Mouse (Mus musculus) gonadal fat pad, adult 2 months (tissue): ENCODE results near the gene Gm5426. TPM values are rescaled to one million over a fixed set of nuclear protein-coding genes. Genes with fewer than 3 reads are reported as not detected.
"Not testable (repeated sequence)": the region's sequence is repeated elsewhere in the genome, so short reads cannot be mapped to it uniquely, and the experiment has no call there.

ENCODE experiments used
- DNase-seq: peaks from one replicate; pipeline ENCODE4 v3.0.0-alpha.2; 2012; ENCODE audit warnings: low read depth
- polyA plus RNA-seq: library from polyadenylated mRNA; depleted of rRNA; stranded (reverse); fragments of >200 nt; gene quantifications from 2 replicates; pipeline ENCODE4 v1.2.3, GENCODE M21; 2012; rRNA removed

The Gm5426 gene
- polyA plus RNA-seq: not detected in 2 replicates

DNA sequence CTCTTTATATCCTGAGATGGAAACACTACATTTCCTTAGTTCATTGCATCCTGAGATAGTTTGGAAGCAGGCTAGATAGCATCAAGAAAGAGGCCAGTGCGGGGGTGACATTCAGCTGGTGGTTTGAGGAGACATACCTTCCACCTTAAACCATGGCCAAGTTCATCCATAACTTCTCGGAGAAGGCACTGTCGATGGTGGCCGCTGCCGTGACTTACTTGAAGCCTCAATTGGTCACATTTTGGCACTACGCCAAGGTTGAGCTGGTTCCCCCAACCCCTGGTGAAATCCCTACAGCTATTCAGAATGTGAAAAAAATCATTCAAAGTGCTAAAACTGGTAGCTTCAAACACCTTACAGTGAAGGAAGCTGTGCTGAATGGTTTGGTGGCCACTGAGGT is at the start of gene Gm5426:
Gene Gm5426 (plus strand): TSS at position 153 of the 400 bp plus-strand sequence.
- not testable (repeated sequence) for DNase-seq

DNA sequence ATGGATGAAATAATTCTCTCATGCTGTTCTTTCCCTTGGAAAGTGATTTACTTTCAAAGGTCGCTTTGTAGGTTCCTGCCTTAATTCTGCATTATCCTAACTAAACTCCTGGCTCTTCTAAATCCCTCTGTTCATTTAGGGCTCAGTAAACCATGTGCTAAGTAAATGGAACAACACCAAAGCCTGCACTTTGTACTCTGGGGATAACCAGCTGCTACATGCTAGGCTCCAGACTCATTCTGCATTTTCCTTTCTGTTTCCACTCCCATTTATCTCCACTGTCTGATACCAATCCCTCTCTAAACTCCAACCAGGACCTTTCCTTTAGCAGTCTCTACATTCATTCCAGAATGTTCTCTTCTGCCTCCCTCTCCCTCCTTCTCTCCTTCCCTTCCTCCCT is 46.7 kb upstream of the Gm5426 start:
- DNase-seq: no peak

DNA sequence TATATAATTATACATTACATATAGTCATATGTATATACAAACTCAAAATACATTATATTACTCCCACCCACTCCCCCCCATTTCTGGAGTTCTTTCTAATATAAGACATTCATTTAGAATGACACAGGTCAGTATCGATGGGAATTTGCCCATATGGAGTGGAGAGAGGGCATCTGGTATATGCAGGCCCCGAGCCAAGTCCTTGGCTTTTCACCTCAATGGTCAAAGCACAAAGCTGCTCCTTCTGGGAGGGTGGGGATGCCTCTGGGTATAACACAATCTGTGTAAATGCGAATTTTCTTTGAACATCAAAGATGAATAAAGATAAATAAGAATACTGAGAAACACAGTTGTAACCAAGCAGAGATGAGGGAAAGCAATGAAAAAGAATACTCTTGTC is 46.0 kb upstream of the Gm5426 start:
- DNase-seq: no peak

DNA sequence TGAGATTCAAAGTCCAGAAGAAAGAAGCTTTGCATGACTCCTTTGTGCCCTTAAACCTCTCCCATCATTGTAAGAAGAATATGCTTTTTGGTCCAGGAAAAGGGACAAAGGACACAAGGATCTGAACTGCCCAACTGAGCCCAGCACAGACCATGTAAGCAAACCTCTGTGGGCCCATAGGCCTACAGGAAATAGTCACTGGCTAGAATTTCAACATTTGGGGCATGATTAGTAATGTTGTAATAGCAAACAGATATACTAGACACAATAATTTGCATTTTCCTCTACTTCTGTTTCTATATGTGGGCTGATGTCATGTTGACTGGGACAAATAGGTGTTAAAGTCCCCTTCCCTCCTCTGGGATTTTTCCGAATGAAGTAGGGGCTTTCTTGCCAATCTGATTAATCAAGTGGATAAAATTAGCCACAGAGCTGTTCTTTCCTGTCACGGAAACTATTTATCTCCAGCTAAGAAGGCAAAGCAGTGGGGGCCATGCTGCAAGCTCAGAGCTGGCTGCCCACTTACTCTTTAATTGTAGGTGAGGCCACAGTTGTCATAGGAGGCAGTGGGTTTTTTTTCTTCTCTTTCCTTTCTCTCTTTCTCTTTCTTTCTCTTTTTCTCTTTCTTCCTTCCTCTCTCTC is 42.4 kb upstream of the Gm5426 start:
- no peak for DNase-seq

DNA sequence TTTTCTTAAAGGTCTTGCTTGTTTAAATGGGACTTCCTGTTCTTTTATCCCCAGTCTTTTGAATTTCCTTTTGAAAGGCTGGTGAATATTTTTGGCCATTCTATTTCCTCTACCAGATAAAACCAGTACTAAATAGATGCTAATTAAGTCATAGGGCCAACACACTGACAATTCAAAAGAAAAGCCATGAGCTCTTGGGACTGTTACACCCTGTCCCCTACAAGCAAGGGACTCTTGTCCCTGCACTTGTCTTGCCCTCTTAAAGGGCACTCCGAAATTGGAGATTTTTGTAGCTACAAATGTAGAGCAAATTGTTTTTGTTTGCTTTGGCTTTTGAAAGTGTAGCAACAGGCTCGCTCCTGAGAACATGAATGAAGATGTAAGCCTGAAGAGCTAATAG is 41.8 kb upstream of the Gm5426 start:
- no peak for DNase-seq

DNA sequence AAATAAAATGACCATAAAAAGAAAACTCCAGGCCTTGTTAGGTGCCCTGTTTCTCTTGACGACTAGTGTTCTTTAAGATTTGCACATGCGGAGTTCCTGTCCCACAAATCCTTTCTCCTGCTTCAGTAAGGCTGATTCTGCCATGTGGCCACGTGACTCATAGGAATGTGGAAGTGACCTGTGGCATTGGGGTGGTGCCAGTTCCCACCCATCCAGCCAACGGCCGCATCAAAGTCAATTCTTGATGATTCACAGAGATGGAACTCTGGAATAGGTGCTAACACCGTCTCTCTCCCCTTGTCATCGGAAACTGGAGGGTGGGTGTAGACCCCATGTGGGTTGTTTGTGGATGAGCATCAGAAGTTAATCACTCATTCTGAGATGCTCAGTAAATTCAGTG is 39.7 kb upstream of the Gm5426 start:
- DNase-seq: no peak

DNA sequence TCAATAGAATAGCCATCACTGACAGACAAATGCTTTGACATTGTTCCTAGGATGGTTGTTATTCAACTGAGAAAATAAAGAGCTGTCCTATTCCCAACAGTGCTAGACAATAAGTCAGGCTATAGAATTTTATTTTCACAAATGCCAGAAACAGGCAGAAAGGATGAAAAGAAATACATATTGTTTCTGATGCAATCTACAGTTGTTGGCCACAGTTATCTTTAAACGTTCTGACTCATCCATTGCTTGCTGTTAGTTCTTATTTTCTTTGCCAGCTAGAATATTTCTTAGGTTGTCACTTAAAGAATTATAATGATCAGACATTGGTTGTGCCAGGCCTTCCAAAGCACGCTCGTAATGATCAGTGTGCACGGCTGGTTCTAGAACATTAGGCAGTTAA is 35.4 kb upstream of the Gm5426 start:
- DNase-seq: no peak

DNA sequence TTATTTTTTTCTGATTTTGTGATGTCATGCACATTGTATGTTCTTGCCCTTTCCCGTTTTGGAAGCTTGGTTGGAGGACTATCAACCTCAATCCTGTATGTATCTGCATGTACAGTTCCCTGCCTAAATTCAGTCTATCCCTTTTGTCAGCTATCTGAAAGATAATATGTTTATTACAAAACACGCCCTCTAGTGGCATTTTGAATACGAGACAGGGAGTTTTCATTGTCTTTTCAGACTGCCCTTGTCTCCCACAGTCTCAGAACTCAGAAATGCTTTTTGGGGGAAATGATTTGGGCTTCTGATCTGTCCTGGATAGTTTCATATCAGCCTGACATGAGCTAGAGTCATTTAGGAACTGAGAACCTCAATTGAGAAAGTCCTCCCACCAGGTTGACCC is 32.2 kb upstream of the Gm5426 start:
- DNase-seq: no peak

DNA sequence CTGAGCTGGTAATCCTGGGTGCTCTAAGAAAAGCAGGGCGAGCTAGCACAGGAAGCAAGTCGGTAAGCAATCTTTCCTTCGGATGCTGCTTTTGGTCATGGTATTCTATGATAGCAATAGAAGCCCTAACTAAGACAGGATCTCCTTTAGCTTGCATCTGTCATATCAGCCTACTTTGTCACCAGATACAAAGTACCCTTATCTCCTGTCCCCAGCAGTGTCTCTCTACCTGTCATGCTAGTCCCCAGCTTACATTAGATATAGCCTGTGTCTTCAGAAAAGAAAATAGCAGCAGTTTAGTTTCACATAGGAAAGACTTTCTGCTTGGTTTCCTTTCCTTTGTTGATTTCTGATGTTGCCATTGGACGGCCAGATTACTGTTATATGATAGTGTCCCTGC is 31.8 kb upstream of the Gm5426 start:
- no peak for DNase-seq

DNA sequence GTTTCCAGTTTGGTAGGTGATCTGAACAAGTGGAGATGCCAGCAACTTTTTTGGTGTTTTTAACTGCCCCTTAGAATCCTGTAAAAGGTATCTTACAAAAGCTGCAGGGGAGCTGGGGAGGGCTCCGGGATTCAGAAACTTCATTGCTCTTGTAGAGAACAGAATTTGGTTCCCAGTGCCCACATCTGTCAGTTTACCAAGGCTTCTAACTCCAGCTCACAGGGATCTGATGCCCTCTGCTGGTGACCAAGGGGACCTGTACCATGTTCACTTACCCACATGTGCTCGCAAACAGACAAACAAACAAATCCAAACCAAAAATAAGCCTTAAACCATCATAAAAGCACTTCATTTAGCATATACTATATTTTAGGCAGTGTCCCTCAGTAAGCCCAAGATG is 31.3 kb upstream of the Gm5426 start:
- no peak for DNase-seq

DNA sequence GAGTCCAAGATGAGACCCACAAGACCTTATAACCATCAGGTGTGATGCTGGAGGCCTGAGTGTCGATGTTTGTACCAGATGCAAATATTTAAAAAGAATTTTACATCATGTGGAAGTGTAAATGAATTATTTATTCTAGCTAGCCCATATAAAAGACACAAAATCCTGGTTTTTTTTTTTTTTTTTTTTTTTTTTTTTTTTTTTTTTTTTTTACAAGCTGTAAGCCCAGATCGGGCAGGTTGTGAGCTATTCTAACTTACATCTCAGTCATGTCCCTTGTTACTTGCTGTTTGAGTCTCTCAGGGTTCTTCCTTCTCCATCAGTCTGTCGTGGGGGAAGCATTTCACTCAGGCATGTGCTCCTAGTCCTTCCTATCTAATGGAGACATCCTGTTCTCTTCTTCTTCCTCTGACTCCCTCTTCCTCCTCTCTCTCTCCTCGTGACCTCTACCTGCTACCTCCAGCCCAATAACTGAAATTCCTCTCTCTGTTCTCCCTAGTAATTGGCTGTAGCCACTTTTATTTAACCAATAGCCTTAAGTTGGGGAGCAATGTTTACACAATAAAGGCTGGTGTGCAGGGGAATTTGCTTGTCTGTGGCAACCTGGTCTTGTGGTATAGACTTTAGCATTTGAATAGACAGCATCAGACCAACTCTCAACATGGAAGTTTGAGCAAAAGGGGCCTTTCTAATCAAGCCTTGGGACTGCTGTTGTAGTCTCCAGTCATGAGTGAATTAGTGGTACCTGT is 29.3 kb upstream of the Gm5426 start:
- DNase-seq: no peak

DNA sequence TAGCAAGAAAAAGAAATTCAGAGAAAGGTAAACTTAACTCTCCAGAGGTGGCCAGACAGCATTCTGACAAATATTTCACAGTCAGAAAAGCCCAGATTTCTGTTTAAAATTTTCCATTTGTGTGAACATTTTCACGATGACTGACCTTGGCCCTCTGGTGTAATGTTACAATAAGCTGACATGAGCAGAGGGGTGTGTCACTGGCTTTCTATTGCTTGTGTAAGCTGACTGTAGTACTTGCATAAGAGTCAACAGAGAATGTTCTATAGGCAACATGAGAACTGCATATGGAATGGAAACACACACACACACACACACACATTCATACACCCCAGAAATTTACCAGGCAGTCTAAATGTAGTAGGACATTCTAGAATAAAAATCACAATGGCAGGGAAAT is 28.6 kb upstream of the Gm5426 start:
- peak; percentile 9 for DNase-seq

DNA sequence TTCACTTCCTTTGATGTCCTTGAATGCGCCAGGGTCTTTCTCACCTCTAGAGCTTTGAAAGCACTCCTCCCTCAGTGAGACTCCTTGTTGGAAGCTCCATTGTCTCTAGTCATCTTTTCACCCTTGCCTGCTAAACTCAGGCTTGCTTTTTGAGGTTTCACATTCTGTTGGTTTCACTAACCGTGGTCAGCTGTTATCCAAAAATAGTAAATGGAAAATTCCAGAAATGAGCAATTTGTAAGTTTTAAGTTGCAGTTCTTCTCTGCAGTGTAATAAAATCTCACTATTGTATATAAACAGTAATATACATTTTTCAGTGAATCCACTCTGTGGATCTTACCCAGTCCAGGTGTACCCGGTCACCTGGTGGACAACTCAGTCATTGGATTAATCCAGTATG is 21.1 kb upstream of the Gm5426 start:
- DNase-seq: no peak

DNA sequence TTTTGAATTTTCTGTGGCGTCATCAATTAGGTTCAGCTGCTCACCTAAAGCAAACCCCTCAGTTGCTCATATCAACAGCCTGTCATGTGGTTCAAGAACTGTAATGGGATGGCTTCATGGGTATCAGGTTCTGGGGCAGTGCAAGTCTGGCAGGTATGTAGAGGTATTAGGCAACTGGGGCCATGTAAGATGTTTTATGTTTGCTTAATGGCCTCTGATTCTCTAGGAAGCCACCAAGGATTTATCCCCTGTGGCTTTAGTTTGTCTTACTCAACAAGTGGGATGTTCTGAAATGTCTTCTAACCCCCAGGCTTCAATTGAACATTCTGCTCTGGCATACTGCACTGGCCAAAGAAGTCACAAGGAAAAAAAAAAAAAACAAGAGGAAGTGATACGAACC is 15.6 kb upstream of the Gm5426 start:
- DNase-seq: peak; percentile 95

DNA sequence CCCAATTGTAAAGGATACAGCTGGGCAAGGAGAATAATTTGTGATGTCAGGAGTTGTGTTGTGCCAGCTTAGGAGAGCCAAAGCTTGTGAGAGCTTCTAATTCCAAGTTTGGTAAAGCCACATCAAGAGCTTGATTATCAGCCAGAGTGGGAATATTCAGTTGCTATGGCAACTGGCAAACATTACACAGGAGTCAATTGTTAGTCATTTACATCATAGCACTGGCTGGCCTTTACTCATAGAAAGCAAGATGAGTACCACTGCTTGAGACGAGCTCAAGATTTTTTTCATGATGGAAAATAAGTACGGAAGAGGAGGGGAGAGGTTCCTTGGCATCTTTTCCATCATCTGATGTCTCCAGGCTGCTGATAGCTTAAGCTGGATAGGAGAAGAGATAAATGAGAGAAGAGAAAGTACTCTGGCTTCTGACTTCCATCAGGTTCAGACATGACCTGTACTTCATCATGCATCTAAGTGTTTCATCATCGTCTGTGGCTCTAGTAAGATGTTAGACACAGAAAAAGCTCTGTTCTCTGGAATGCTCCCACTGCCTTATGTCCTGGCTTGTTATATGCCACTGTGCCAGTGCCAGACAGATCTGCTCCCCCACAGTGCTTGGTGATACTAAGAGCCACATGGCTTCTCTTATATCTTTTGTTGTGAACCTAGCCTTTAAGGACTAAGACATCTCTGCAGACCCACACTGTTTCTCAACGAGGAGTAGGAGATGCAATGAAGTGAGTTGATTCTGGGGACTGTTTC is 15.0 kb upstream of the Gm5426 start:
- DNase-seq: peak; percentile 77

DNA sequence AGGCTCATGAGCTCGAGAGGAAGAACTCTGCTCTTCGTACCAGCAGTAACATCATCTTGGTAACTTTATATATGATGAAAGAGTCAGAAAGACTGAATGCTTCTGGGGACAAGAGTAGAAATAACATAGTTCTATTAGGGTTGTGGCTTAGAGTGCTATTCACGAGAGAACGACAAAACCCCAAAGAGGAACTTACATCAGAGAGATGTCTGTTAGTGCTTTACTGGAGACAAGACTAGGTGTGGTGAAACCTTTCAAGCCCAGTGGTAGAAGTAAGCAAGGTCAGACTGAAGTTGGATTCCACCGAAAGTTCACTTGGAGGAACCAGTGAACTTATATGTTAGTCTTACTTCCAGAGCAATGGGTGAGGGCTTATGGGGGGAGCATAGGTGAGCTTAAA is 12.5 kb upstream of the Gm5426 start:
- no peak for DNase-seq

DNA sequence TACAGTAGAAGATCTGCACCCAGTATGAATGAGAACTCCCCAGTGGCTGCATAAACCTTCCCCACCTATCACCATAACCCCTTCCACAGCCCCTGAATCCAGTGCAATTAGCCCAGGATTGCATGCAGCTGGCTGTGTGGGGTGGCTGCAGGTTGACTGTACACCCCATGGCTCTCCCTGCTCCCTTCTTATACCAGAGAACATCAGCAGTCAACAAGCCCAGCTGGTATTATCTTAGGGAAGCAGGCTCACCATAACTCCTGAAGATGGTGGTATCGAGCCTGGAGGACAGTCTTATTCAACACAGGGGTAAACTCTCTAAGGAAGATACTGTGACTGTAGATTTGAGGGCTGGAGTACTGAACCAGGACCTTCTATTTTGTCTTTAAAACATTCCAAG is 12.1 kb upstream of the Gm5426 start:
- no peak for DNase-seq

DNA sequence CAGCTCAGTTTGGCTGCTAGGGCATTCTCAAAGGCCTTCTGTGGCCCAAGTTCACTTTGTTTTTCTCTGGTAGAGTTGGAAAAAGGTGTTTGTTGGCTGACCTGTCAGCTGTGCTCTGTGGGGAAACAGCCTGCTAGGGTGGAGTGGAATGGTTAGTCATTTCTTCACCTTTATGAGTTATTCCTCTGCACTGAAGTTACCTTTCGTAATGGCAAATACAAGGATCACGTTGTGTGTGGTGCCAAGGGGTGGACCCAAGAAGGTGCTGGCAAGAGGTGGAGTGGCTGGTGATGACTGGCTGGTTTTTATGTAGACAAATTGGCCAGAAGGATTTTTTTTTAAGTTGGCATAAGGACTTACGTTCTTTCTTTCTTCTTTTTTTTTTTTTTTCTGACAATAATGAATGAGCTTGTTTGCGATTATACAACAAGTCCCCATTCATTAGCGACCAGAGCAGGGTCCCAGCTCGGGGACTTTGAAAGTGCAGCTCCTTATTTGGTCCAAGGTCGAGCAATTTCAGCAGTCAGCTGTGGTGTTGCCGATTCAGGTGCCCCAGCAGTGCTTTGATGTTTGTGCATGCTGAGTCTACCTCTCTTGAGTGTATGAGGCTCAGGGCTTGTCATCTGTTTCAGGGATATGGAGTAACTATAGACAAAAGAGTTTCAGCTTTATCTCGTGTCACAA is 10.5 kb upstream of the Gm5426 start:
- peak; percentile 91 for DNase-seq

DNA sequence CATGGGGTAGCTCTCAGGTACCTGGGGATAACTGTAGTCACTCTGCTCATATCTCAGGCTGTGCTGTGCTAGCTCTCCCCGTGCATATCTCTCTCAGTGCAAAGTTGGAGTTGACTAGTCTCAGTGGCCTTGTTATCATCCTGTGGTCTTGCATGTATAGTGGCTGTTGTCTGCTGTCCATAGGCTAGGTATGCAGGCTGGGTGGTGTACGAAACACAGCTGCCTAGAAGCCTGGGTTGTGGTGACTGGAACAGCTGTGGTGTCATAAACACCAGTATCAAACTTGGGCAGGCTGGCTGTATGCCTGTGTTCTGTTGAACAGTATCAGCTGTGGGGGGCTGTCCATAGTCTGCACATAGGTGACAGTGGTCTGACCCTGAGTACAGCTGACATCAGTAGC is 7.2 kb upstream of the Gm5426 start:
- no peak for DNase-seq

DNA sequence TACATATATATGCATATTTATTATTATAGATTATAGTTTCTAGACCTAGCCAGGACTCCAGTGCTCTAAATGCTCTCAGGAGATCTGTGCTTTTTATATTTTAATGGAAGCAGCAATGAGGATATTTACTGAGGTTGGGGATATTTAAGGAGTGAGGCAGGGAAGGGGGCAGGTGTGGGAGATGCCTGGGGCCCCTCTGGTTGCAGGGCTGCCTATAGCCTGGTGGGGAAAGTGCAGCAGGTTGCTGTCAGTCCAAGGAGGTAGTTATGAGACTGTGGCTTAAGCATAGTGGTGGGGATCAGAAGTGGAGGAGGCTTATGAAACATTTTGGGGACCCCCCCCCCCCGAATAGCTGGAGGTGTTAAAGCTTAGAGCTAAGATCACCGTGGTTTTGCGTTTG is 6.0 kb upstream of the Gm5426 start:
- no peak for DNase-seq

DNA sequence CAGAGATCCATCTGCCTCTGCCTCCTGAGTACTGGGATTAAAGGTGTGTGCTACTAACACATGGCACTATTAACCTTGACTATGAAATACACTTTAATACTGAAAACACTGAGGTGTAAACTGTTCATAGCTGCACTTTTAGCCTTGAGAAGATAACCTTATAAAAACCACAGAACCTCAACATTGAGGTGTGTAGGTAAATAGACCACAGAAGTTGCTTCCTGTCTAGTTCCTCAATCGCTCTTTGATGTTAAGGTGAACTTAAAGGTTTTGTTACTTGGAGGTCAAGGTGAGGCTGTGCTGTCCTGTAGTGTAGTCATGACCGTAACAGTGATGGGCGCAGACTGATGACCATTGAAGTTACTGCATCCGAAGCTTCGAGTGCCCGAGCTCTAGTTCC is 5.3 kb upstream of the Gm5426 start:
- DNase-seq: no peak

DNA sequence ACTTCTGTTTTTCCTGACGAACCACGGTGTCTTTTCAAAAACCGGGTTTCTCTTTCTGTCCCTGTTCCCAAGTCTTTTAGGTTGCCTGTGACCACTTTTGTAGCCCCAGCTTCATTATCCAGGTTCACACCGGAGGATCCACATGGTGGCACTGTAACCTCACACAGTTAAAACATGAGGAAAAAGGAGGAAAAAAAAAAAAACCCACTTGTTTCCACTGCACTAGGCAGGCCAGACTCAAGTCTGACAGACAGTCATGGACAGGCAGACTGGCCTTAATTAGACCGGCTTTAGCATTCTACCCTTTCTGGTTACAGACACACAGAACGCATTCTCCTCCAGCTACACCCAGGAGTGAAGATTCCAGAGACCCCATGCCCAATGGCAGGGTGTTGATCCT is 4.2 kb upstream of the Gm5426 start:
- no peak for DNase-seq
